Mouse (Mus musculus) neural tube, embryonic 15.5 days (tissue): ENCODE measurements around the gene Ptms. TPM values are rescaled to one million over a fixed set of nuclear protein-coding genes. Genes with fewer than 3 reads are reported as not detected.

ENCODE experiments used
- ATAC-seq: fragments of 200-750 bp; cut with Nextera tagmentation; 2 replicates; pipeline ENCODE4 v1.8.0; 2017; ENCODE audit warnings: mild to moderate bottlenecking, moderate TSS enrichment, moderate library complexity; ENCODE audit not compliant: low FRiP score
- H3K27ac ChIP-seq: fragments of 300-500 bp; sonication (generic); replicated peaks from 2 replicates; pipeline ENCODE4 v1.5.1; 2015; ENCODE audit warnings: mild to moderate bottlenecking, inconsistent platforms
- H3K27me3 ChIP-seq: fragments of 300-500 bp; sonication (generic); replicated peaks from 2 replicates; pipeline ENCODE4 v1.6.1; 2015; ENCODE audit warnings: inconsistent platforms
- H3K36me3 ChIP-seq: fragments of 300-500 bp; sonication (generic); 2 replicates; pipeline ENCODE4 v1.6.1; 2015; ENCODE audit warnings: inconsistent platforms
- H3K4me1 ChIP-seq: fragments of 300-500 bp; sonication (generic); 2 replicates; pipeline ENCODE4 v1.6.1; 2015; ENCODE audit warnings: inconsistent platforms
- H3K4me2 ChIP-seq: fragments of 300-500 bp; sonication (generic); 2 replicates; pipeline ENCODE4 v1.6.1; 2015; ENCODE audit warnings: inconsistent platforms, mild to moderate bottlenecking, moderate library complexity
- H3K4me3 ChIP-seq: fragments of 300-500 bp; sonication (generic); replicated peaks from 2 replicates; pipeline ENCODE4 v1.5.1; 2015; ENCODE audit warnings: mild to moderate bottlenecking, inconsistent platforms
- H3K9ac ChIP-seq: fragments of 300-500 bp; sonication (generic); replicated peaks from 2 replicates; pipeline ENCODE4 v1.6.1; 2015; ENCODE audit warnings: mild to moderate bottlenecking, inconsistent platforms
- H3K9me3 ChIP-seq: fragments of 300-500 bp; sonication (generic); replicated peaks from 2 replicates; pipeline ENCODE4 v1.6.1; 2016; ENCODE audit warnings: inconsistent platforms
- WGBS: fragments of 180-500 bp; shearing (Covaris S2); methylation state at CpG from one replicate; pipeline ENCODE4 v1.1.7; 2015; ENCODE audit warnings: mixed read lengths; 5-methylcytosine and 5-hydroxymethylcytosine counted together
- polyA plus RNA-seq: library from polyadenylated mRNA; unstranded; fragments of >200 nt; fragmentation: Nextera tagmentation; extraction: Ambion mirVana; gene quantifications from 2 replicates; pipeline ENCODE4 v1.2.1, GENCODE M21; 2015

Gene Ptms
- polyA plus RNA-seq, 1 experiment from 2014 or later: 745 TPM

DNA sequence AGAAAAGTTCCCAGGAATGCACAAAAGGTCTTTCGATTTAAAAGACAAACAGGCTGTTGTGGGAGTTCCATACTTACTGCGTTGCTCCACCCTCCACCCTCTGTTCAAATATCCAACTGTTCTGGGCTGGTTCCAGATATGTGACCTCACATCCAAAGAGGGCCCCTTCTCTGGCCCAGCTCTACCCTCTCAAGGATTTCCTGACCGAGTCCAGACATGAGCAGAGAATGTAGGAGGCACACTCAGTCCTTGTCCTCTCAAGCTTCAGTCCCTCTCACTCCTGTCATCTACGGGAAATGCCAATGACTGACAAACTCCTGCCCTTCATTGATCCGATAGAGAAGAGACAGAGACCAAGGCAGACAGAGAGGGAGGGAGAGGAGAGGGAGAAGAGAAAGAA is 6.0 kb upstream of the Ptms start:
- ATAC-seq: no peak
- H3K27ac ChIP-seq: no peak overlapping the region
- H3K4me1 ChIP-seq: peaks cover 18% of the 10 kb centered on the region
- H3K4me3 ChIP-seq: no peak overlapping the region
- H3K9me3 ChIP-seq: no peaks in the 10 kb centered on the region
- H3K4me2 ChIP-seq: no peak overlapping the region; the same call in 1 of the 2 replicates
- H3K9ac ChIP-seq: no peak overlapping the region
- no peaks in the 10 kb centered on the region for H3K36me3 ChIP-seq
- WGBS: 61% methylated on average over 5 of the region's 5 CpGs
- no peaks in the 10 kb centered on the region for H3K27me3 ChIP-seq

DNA sequence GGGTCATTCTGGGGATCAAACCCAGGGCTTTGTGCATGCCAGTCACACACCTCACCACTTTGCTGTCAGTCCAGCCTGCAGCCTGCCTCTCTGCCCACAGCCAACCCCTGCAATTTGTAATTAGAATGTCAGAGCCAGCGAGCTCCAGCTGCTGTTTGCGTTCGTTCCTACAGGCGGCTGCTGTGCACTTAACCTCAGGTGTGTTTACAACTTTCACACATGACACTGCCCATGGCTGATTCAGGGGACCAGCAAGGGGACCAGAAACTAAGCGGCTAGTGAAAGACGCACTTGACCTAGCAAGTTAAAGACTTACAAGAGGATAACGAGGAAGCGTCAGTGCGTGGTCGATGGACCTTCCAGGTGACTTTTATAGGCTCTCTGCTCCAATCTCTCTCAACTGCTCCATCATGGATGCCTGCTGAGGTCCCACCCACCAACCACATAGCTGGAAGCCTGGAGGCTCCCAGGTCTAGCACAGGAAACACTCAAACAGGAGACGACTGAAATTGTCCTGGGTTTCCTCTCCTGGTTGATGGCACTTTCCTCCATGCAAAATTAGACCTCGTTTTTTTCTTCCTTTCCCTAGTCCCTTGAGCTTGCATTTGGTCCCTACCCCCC is 5.4 kb upstream of the Ptms start:
- Histone ChIP-seq H3K4me2 (no peak overlapping the region; the same call in 1 of the 2 replicates), H3K4me1 (peaks cover 20% of the 10 kb centered on the region), H3K4me3 (no peak overlapping the region), H3K27ac (no peak overlapping the region; the same call in 1 of the 2 replicates), H3K27me3 (no peaks in the 10 kb centered on the region), H3K36me3 (no peaks in the 10 kb centered on the region), H3K9me3 (no peaks in the 10 kb centered on the region), H3K9ac (no peak overlapping the region)
- no peak for ATAC-seq
- 34% methylated on average over 12 of the region's 12 CpGs for WGBS

DNA sequence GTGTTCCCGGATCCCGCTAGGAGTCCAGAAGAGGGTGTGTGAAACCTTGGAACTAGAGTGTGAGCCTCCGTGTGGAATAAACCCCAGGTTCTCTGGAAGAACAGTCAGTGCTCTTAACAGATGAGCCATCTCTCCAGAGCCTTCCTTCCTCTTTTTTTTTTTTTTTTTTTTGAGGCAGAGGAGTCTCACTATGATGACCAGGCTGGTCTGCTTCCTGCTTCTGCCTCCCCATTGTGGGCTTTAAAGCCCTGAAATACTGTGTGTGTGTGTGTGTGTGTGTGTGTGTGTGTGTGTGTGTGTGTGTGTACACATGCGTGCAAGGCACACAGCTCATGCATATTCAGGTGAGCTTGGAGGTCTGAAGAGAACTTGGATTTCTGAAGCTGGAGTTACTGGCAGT is 1.6 kb upstream of the Ptms start:
- no peak overlapping the region for H3K4me2 ChIP-seq
- peak overlapping the region; percentile 100 for H3K27ac ChIP-seq
- H3K4me1 ChIP-seq: peaks cover 34% of the 10 kb centered on the region
- no peak for ATAC-seq
- no peaks in the 10 kb centered on the region for H3K36me3 ChIP-seq
- no peak overlapping the region for H3K9ac ChIP-seq
- no peak overlapping the region for H3K4me3 ChIP-seq
- no peaks in the 10 kb centered on the region for H3K9me3 ChIP-seq
- H3K27me3 ChIP-seq: no peaks in the 10 kb centered on the region
- WGBS: 63% methylated on average over 4 of the region's 4 CpGs

DNA sequence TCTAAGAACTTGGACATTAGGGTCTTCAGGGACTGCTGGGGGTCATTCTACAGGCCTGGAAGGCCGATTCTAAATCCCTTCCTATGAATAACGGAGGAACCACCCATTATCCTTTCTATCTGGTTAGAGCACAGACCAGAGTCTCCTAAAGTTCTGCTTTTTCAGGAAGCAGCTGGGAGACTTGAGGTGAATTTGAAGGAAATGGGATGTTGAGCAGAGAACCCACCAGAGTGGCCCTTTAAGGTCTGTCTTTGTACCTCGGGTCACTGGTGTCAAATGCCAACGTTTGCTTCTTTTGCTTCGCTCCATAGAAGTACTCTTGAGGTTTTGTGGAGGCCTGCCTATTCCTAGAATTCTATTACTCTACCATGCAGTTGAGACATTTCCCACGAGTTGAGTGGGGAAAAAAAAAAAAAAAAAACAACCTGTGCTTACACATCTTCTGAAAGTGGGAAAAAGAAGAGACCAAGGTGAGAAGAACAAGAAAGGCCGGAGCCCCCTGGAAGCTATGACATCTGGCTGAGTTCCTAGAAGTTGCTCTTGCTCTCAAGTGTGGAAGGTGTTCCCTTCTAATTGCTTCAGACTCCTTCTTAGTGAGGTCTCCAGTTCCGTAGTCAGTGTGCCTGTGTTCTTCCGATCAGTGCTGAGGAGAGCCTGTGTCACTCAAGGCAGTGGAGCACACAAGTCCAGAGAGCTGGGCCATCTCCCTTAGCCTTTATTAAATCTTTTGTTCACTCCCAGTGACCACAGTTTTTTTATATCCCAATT is 599 bp upstream of the Ptms start:
- H3K4me1 ChIP-seq: peaks cover 43% of the 10 kb centered on the region
- H3K27me3 ChIP-seq: no peaks in the 10 kb centered on the region
- no peaks in the 10 kb centered on the region for H3K9me3 ChIP-seq
- H3K27ac ChIP-seq: peak overlapping the region; percentile 100
- ATAC-seq: no peak
- H3K9ac ChIP-seq: peak overlapping the region; percentile 31; the same call in 1 of the 2 replicates
- H3K4me2 ChIP-seq: peak overlapping the region; percentile 99
- H3K4me3 ChIP-seq: peak overlapping the region; percentile 95
- no peaks in the 10 kb centered on the region for H3K36me3 ChIP-seq
- WGBS: 26% methylated on average over 9 of the region's 9 CpGs

DNA sequence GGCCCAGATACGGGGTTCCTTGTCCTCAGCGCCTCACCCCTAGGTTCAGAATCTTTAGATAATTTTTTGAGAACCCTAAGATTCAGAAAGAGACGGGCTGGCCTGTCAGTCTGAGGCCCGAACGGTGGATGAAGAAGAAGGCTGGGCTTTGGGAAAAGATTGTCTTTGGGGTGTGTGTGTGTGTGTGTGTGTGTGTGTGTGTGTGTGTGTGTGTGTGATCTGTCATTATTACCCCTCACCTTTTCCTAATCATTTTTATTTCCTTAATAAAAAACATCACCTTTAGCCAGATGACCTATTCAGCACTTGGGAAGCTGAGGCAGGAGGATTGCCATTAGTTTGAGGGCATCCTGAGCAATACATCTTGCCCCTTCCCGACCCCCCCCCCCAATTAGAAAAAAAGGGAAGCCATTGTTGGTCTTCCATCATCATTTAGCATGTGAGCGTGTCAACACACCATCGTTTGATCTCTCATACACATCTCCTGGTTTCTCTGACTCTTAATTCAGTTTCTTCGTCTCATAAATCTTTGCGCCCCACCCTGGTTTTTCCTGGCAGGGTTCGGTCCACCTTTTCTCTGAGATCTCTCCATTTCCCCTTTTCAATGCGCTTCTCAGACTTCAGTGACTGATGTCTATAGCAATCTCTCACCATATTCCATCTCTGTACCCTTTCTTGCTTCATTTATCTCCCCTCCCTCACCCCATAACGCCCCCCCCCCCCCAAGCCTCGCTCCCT is 844 bp downstream of the Ptms start:
- peak overlapping the region; percentile 100 for H3K9ac ChIP-seq
- H3K4me3 ChIP-seq: peak overlapping the region; percentile 95
- H3K36me3 ChIP-seq: peaks cover 8% of the 10 kb centered on the region
- 17% methylated on average over 13 of the region's 14 CpGs for WGBS
- no peaks in the 10 kb centered on the region for H3K9me3 ChIP-seq
- H3K4me2 ChIP-seq: peak overlapping the region; percentile 99
- peaks cover 58% of the 10 kb centered on the region for H3K4me1 ChIP-seq
- no peak for ATAC-seq
- H3K27ac ChIP-seq: peak overlapping the region; percentile 100
- H3K27me3 ChIP-seq: no peaks in the 10 kb centered on the region

DNA sequence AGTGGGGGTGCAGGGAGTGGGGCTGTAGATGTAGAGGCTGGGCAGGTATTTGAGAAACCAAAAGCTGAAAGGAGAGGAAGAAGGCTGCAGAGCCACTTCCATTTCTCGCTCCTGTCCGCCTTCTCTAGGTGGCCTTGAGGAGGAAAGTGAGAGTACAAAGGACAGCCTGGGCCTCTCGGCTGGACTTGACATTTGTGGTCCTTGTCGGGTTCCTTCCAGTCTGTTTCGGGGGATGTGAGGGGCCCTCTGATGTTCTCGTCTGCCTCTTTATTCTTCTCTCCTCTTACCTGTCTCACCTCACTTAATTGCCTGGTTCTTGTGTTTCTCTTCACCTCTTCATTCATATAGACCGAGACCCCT is 1.6 kb downstream of the Ptms start:
- Histone ChIP-seq H3K36me3 (peaks cover 16% of the 10 kb centered on the region), H3K9me3 (no peaks in the 10 kb centered on the region), H3K27me3 (no peaks in the 10 kb centered on the region), H3K4me3 (peak overlapping the region; percentile 95), H3K9ac (peak overlapping the region; percentile 100), H3K4me1 (peaks cover 63% of the 10 kb centered on the region), H3K4me2 (peak overlapping the region; percentile 99), H3K27ac (peak overlapping the region; percentile 100)
- ATAC-seq: no peak
- 6% methylated on average over 7 of the region's 7 CpGs for WGBS

DNA sequence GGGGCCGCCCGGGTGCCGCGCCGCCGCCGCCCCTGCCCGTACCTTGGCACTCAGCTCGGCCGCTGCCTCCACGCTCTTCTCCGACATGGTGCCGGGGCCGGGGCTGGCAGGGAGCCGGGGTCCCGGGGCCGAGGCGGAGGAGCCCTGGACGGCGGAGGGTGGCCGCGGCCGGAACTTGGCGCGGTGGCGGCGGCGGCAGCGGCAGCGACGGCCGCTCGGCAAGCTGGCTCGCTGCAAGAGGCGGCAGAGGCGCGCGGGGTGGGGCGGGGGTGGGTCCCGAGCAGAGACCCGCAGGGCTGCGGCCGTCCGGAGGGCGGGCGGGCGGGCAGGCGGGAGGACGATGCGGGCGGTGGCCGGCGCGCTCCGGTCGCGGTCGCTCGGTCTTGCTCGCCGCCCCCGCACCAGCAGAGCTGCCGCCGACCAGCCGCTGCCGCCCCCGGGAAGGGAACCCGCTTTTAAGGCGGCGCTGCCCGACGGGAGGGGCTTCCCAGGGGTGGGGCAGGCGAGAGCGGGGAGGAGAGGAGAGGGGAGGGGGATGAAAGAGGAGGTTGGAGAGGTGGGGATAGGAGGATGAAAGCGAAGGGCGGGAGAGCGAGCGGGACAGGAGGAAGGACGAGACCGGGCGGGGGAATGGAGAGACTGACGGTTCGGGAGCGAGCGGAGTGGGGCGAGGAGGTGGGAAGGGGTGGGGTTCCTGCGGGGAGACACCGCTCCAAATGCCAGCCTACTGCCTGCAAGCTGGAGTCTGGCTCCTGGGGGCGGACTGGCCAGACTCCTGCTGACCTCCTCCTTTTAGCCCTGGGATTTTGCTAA is 2.2 kb downstream of the Ptms start:
- Histone ChIP-seq H3K27ac (peak overlapping the region; percentile 100), H3K27me3 (no peaks in the 10 kb centered on the region), H3K4me2 (peak overlapping the region; percentile 99), H3K9ac (peak overlapping the region; percentile 100), H3K4me1 (peaks cover 63% of the 10 kb centered on the region), H3K9me3 (no peaks in the 10 kb centered on the region), H3K36me3 (peaks cover 22% of the 10 kb centered on the region), H3K4me3 (peak overlapping the region; percentile 95)
- ATAC-seq: peak; percentile 84
- under 1% methylated on average over 56 of the region's 89 CpGs for WGBS

DNA sequence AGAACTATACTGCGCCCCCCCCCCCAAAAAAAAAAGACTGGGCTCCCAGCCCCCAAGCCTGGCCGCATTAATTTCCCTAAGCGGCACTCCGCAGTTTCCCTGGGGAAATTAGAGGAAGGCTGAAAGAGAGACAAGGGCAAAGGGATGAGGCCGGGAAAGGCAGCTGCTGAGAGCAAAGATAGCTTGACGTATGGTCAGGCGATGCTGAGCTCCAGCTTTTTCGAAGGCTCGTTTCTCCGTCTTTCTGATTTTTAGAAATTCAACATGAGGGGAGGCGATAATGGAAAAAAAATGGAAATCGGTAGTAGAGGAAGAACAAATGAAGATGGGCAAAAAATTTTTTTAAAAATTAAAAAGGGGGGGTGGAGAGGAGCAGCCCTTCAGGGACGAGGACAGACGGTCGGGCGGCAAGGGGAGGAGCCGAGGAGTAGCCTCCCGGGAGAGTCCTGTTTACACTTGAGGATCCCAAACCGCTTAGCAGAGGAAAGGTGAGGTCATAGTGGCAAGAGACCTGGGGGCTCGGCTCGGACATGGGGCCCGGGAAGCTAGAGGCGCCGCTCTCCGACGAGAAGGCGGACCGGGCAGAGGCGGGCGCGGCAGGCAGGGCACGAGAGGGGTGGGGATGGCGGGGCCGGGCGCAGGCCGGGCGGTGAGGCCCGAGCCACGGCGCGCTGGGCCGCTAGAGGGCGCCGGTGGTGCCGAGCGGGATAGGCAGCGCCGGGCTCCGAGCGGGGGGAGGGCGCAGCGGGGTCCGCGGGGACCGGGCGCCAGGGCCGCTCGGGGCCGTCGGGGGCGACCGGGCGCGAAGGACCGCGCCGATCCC is 3.0 kb downstream of the Ptms start:
- Histone ChIP-seq H3K9ac (peak overlapping the region; percentile 100), H3K4me3 (peak overlapping the region; percentile 95), H3K4me2 (peak overlapping the region; percentile 99), H3K4me1 (peaks cover 63% of the 10 kb centered on the region), H3K27me3 (no peaks in the 10 kb centered on the region), H3K9me3 (no peaks in the 10 kb centered on the region), H3K27ac (peak overlapping the region; percentile 100), H3K36me3 (peaks cover 23% of the 10 kb centered on the region)
- ATAC-seq: peak; percentile 64
- WGBS: 1% methylated on average over 55 of the region's 67 CpGs

DNA sequence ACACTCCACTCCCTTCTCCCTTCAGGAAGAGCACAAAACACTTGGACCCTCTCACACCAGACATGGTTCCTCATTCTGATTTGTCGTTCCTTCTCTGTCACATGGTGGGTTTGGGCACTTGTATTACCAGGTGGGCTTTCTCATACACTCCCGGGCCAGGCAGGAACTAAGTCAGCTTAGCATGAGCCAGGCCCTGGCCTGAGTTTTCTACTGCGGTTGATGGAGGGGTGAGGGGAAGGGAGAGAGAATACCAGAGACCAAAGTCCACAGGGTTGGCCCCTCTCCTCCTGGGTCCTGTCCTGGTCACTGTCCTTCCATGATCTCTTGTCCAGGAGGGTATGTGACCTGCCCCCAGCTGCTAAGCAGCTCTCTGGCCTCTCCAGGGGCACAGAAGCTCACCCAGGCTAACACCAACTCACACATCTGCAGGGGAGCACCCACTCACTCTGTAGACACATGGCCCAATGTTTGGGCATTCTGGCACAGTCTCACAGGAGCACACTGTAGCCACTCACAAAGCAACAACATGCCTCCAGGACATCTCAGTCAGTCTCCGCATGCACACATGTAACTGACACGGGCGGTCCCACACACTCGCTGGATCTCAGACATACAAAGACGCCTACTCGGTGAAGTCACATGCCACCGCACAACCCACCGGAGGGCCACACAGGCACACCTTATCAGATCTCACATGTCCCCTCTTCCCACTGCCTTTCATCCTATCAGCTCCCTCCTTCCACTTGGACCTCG is 3.8 kb downstream of the Ptms start:
- no peaks in the 10 kb centered on the region for H3K27me3 ChIP-seq
- peak overlapping the region; percentile 100 for H3K9ac ChIP-seq
- peaks cover 23% of the 10 kb centered on the region for H3K36me3 ChIP-seq
- 5% methylated on average over 12 of the region's 12 CpGs for WGBS
- ATAC-seq: no peak
- H3K27ac ChIP-seq: peak overlapping the region; percentile 100
- H3K9me3 ChIP-seq: no peaks in the 10 kb centered on the region
- peak overlapping the region; percentile 95 for H3K4me3 ChIP-seq
- H3K4me1 ChIP-seq: peaks cover 60% of the 10 kb centered on the region
- peak overlapping the region; percentile 99 for H3K4me2 ChIP-seq
